In genomic region chr7:138940612-138941461, GRCm38 (mm10) we compare ENCODE assay signal across 8 mouse cellular contexts. TPM values are rescaled to one million over a fixed set of nuclear protein-coding genes. Genes with fewer than 3 reads are reported as not detected.
A peak's percentile ranks its signal among the peaks of the same experiment; 100 is the strongest.
DNase-seq lines count a peak whose midpoint lies in the region; ATAC-seq and TF ChIP-seq lines count a peak whose summit lies in the region.

TSS of gene Jakmip3 (plus strand) at chr7:138940730.

- no peak for TF ChIP-seq CTCF in ES-Bruce4 (IDR thresholded peaks at IDR 0.05; ENCODE audit: low read depth, low read length)

- no peaks in the 10 kb centered on the region for H3K36me3 ChIP-seq in ES-Bruce4 (ENCODE audit: control insufficient read depth, insufficient read depth, low read length, poor library complexity, severe bottlenecking)
- no peaks in the 10 kb centered on the region for H3K36me3 ChIP-seq in embryonic facial prominence, embryonic 10.5 days (replicated peaks)
- H3K36me3 ChIP-seq in limb, embryonic 10.5 days, result no peaks in the 10 kb centered on the region
- H3K36me3 ChIP-seq in neural tube, embryonic 15.5 days, result no peaks in the 10 kb centered on the region

- peak within 1 kb of the TSS; percentile 84 for H3K4me2 ChIP-seq in neural tube, embryonic 15.5 days

- WGBS in embryonic facial prominence, embryonic 10.5 days, result under 1% methylated on average over 78 of the region's 78 CpGs
- WGBS in limb, embryonic 10.5 days, result under 1% methylated on average over 78 of the region's 78 CpGs
- WGBS in neural tube, embryonic 15.5 days, result under 1% methylated on average over 78 of the region's 78 CpGs

- TF ChIP-seq POLR2A in ES-Bruce4 (IDR thresholded peaks at IDR 0.05; ENCODE audit: insufficient read depth, low read length), result no peak

- peaks cover 4% of the 10 kb centered on the region; the same call in 1 of the 2 replicates for H3K27me3 ChIP-seq in ES-Bruce4 (ENCODE audit: control insufficient read depth, insufficient read depth, low read length, poor library complexity, severe bottlenecking)
- H3K27me3 ChIP-seq in embryonic facial prominence, embryonic 10.5 days (replicated peaks; ENCODE audit: low read depth, poor library complexity, severe bottlenecking), result peaks cover 88% of the 10 kb centered on the region
- peaks cover 82% of the 10 kb centered on the region for H3K27me3 ChIP-seq in limb, embryonic 10.5 days (ENCODE audit: low read depth, poor library complexity, severe bottlenecking)
- peaks cover 45% of the 10 kb centered on the region for H3K27me3 ChIP-seq in neural tube, embryonic 15.5 days (replicated peaks)

- no peaks in the 10 kb centered on the region for H3K4me1 ChIP-seq in ES-Bruce4 (ENCODE audit: control insufficient read depth, insufficient read depth, low read length)
- H3K4me1 ChIP-seq in embryonic facial prominence, embryonic 10.5 days, result peaks cover 14% of the 10 kb centered on the region
- peaks cover 13% of the 10 kb centered on the region for H3K4me1 ChIP-seq in limb, embryonic 10.5 days
- peaks cover 23% of the 10 kb centered on the region for H3K4me1 ChIP-seq in neural tube, embryonic 15.5 days

- ATAC-seq in neural tube, embryonic 15.5 days (ENCODE audit: low FRiP score), result peak; percentile 74

- H3K4me3 ChIP-seq in ES-Bruce4 (ENCODE audit: low read depth, low read length), result peak within 1 kb of the TSS; percentile 66
- H3K4me3 ChIP-seq in embryonic facial prominence, embryonic 10.5 days, result peak within 1 kb of the TSS; percentile 58
- peak within 1 kb of the TSS; percentile 51 for H3K4me3 ChIP-seq in limb, embryonic 10.5 days
- H3K4me3 ChIP-seq in neural tube, embryonic 15.5 days (replicated peaks), result peak within 1 kb of the TSS; percentile 67

- no peaks in the 10 kb centered on the region for H3K9me3 ChIP-seq in ES-Bruce4 (replicated peaks; ENCODE audit: control insufficient read depth, insufficient read depth, low read length, poor library complexity, severe bottlenecking)
- H3K9me3 ChIP-seq in embryonic facial prominence, embryonic 10.5 days, result no peaks in the 10 kb centered on the region
- no peaks in the 10 kb centered on the region for H3K9me3 ChIP-seq in limb, embryonic 10.5 days (replicated peaks)
- H3K9me3 ChIP-seq in neural tube, embryonic 15.5 days (replicated peaks), result no peaks in the 10 kb centered on the region

- H3K9ac ChIP-seq in ES-Bruce4 (ENCODE audit: low read depth, poor library complexity, severe bottlenecking), result peak within 1 kb of the TSS; percentile 8
- H3K9ac ChIP-seq in neural tube, embryonic 15.5 days (replicated peaks), result peak within 1 kb of the TSS; percentile 72

- TF ChIP-seq EP300 in ES-Bruce4 (IDR thresholded peaks at IDR 0.05; ENCODE audit: insufficient read depth, low read depth, low read length), result no peak

- peak; percentile 40 for DNase-seq in R1 (ENCODE audit: low read depth, low spot score)
- DNase-seq in embryonic facial prominence, embryonic 10.5 days (ENCODE audit: low spot score), result peak; percentile 39
- DNase-seq in heart, postnatal 4 days, result peak; percentile 6
- DNase-seq in limb, embryonic 10.5 days (ENCODE audit: low spot score), result peak; percentile 50
- no peak for DNase-seq in thymus, postnatal 14 days
- DNase-seq in yolk sac, embryonic 10.5 days (ENCODE audit: low spot score), result no peak

- no peak within 1 kb of the TSS for H3K27ac ChIP-seq in ES-Bruce4 (ENCODE audit: insufficient read depth, low read length)
- H3K27ac ChIP-seq in embryonic facial prominence, embryonic 10.5 days (replicated peaks), result no peak within 1 kb of the TSS
- H3K27ac ChIP-seq in limb, embryonic 10.5 days, result no peak within 1 kb of the TSS
- peak within 1 kb of the TSS; percentile 85 for H3K27ac ChIP-seq in neural tube, embryonic 15.5 days (replicated peaks)

RNA-seq across cellular contexts. Expression of gene Jakmip3, which starts in this region (rescaled TPM):
- not detected in 2 replicates for polyA plus RNA-seq in ES-Bruce4 (2011; ENCODE audit: insufficient read depth, insufficient read length, low read depth, missing spikeins)
- 0.48 and 0.51 TPM in 2 replicates for polyA plus RNA-seq in embryonic facial prominence, embryonic 10.5 days (2016; fragmentation: Nextera tagmentation; extraction: Ambion mirVana)
- total RNA-seq in heart, postnatal 4 days (2021), result under 1 TPM in 1 of 2 experiments, not detected in 1; 0.27 TPM
- 0.15 TPM in 1 of 2 replicates, not detected in the other for polyA plus RNA-seq in limb, embryonic 10.5 days (2016; fragmentation: Nextera tagmentation; extraction: Ambion mirVana)
- polyA plus RNA-seq in neural tube, embryonic 15.5 days (2015; fragmentation: Nextera tagmentation; extraction: Ambion mirVana), result 11.4 and 11.7 TPM in 2 replicates

Comparison
In these comparisons a context has a peak if more than half of its experiments do, and no peak if none do; other contexts are left out.
1. Peak in DNase-seq and H3K4me3 ChIP-seq in embryonic facial prominence, embryonic 10.5 days; RNA of the gene not detected or under 1 TPM.
2. Peak in DNase-seq in heart, postnatal 4 days; RNA of the gene not detected or under 1 TPM.
3. Peak in DNase-seq and H3K4me3 ChIP-seq in limb, embryonic 10.5 days; RNA of the gene not detected or under 1 TPM.